In genomic region chr2:50306663-50307320, GRCm38 (mm10) we compare ENCODE assay signal across 9 mouse cellular contexts. TPM values are rescaled to one million over a fixed set of nuclear protein-coding genes. Genes with fewer than 3 reads are reported as not detected.
DNase-seq lines count a peak whose midpoint lies in the region; ATAC-seq and TF ChIP-seq lines count a peak whose summit lies in the region.
"Had no signal": no experiment of that assay in that cellular context is flagged by ENCODE, and none has a peak within 500 bp of the region (broad histone marks: within the 10 kb centered on the region; RNA-seq: fewer than 3 reads in every experiment).

No protein-coding gene starts in this region.

- DNase-seq in testis, postnatal 14 days (ENCODE audit: low spot score): no peak
- DNase-seq in adrenal gland, postnatal 14 days: peak; percentile 60
- peak; percentile 89 for DNase-seq in embryonic facial prominence, embryonic 14.5 days (ENCODE audit: low spot score)
- no peak for DNase-seq in T-cell, adult 2 months (ENCODE audit: low spot score)

- peak; percentile 74; the same call in 1 of the 2 replicates for ATAC-seq in embryonic facial prominence, embryonic 14.5 days (ENCODE audit: low read depth)
- peak; percentile 91 for ATAC-seq in hindbrain, embryonic 16.5 days
- ATAC-seq in limb, embryonic 13.5 days (ENCODE audit: low FRiP score, low read depth): peak; percentile 57; the same call in 1 of the 2 replicates
- ATAC-seq in neural tube, embryonic 14.5 days (ENCODE audit: low read depth): peak; percentile 85

- H3K36me3 ChIP-seq in testis, adult 2 months (ENCODE audit: control insufficient read depth, insufficient read depth, low read length): no peaks in the 10 kb centered on the region
- H3K36me3 ChIP-seq in embryonic facial prominence, embryonic 14.5 days (ENCODE audit: control insufficient read depth, insufficient read depth, low read length): no peaks in the 10 kb centered on the region
- no peaks in the 10 kb centered on the region for H3K36me3 ChIP-seq in hindbrain, embryonic 16.5 days (ENCODE audit: control insufficient read depth, insufficient read depth, low read length)
- no peaks in the 10 kb centered on the region for H3K36me3 ChIP-seq in limb, embryonic 13.5 days
- no peaks in the 10 kb centered on the region for H3K36me3 ChIP-seq in neural tube, embryonic 14.5 days (ENCODE audit: control insufficient read depth, insufficient read depth, low read length)

- TF ChIP-seq POLR2A in testis, adult 2 months (IDR thresholded peaks at IDR 0.05; ENCODE audit: control insufficient read depth, low read depth, low read length): no peak

- H3K4me3 ChIP-seq in testis, adult 2 months (ENCODE audit: control insufficient read depth, low read depth, low read length): no peak overlapping the region
- H3K4me3 ChIP-seq in embryonic facial prominence, embryonic 14.5 days (ENCODE audit: low read depth, low read length): no peak overlapping the region
- H3K4me3 ChIP-seq in hindbrain, embryonic 16.5 days (ENCODE audit: low read length): no peak overlapping the region
- H3K4me3 ChIP-seq in limb, embryonic 13.5 days: no peak overlapping the region
- no peak overlapping the region for H3K4me3 ChIP-seq in neural tube, embryonic 14.5 days (ENCODE audit: low read depth, low read length)
- H3K4me3 ChIP-seq: megakaryocyte, embryonic 14.5 days had no signal

- TF ChIP-seq CTCF in testis, adult 2 months (IDR thresholded peaks at IDR 0.05; ENCODE audit: control insufficient read depth, insufficient read depth, insufficient replicate concordance, low read depth, low read length): peak; percentile 17; the same call in 1 of the 2 replicates

- 39% methylated on average over 9 of the region's 9 CpGs for WGBS in embryonic facial prominence, embryonic 14.5 days
- WGBS in hindbrain, embryonic 16.5 days: 37% methylated on average over 9 of the region's 9 CpGs
- 29% methylated on average over 9 of the region's 9 CpGs for WGBS in limb, embryonic 13.5 days
- 40% methylated on average over 9 of the region's 9 CpGs for WGBS in neural tube, embryonic 14.5 days

- no peaks in the 10 kb centered on the region for H3K27me3 ChIP-seq in testis, adult 2 months (ENCODE audit: control insufficient read depth, insufficient read depth, low read length)
- no peaks in the 10 kb centered on the region for H3K27me3 ChIP-seq in embryonic facial prominence, embryonic 14.5 days (replicated peaks; ENCODE audit: control insufficient read depth, insufficient read depth, low read length)
- no peaks in the 10 kb centered on the region for H3K27me3 ChIP-seq in hindbrain, embryonic 16.5 days (replicated peaks; ENCODE audit: control insufficient read depth, insufficient read depth, low read length)
- no peaks in the 10 kb centered on the region for H3K27me3 ChIP-seq in limb, embryonic 13.5 days
- H3K27me3 ChIP-seq in neural tube, embryonic 14.5 days (ENCODE audit: control insufficient read depth, insufficient read depth, low read length): no peaks in the 10 kb centered on the region
- H3K27me3 ChIP-seq: megakaryocyte, embryonic 14.5 days had no signal

- H3K9me3 ChIP-seq in embryonic facial prominence, embryonic 14.5 days (ENCODE audit: control insufficient read depth, low read length): no peaks in the 10 kb centered on the region
- H3K9me3 ChIP-seq in hindbrain, embryonic 16.5 days (ENCODE audit: control insufficient read depth, low read length): no peaks in the 10 kb centered on the region
- no peaks in the 10 kb centered on the region for H3K9me3 ChIP-seq in limb, embryonic 13.5 days
- no peaks in the 10 kb centered on the region for H3K9me3 ChIP-seq in neural tube, embryonic 14.5 days (ENCODE audit: control insufficient read depth, low read length)

- H3K4me1 ChIP-seq in testis, adult 2 months (ENCODE audit: control insufficient read depth, insufficient read depth, low read length): no peaks in the 10 kb centered on the region
- no peaks in the 10 kb centered on the region for H3K4me1 ChIP-seq in embryonic facial prominence, embryonic 14.5 days (ENCODE audit: control insufficient read depth, insufficient read depth, low read length)
- H3K4me1 ChIP-seq in hindbrain, embryonic 16.5 days (ENCODE audit: control insufficient read depth, insufficient read depth, low read depth, low read length): peaks cover 2% of the 10 kb centered on the region
- H3K4me1 ChIP-seq in limb, embryonic 13.5 days: peaks cover 8% of the 10 kb centered on the region
- H3K4me1 ChIP-seq in neural tube, embryonic 14.5 days (ENCODE audit: control insufficient read depth, insufficient read depth, low read length): no peaks in the 10 kb centered on the region
- H3K4me1 ChIP-seq: megakaryocyte, embryonic 14.5 days had no signal

- no peak overlapping the region for H3K27ac ChIP-seq in testis, adult 2 months (ENCODE audit: control insufficient read depth, insufficient read depth, low read depth, low read length)
- H3K27ac ChIP-seq in embryonic facial prominence, embryonic 14.5 days (replicated peaks; ENCODE audit: low read depth, low read length): no peak overlapping the region
- no peak overlapping the region for H3K27ac ChIP-seq in hindbrain, embryonic 16.5 days (ENCODE audit: low read depth, low read length)
- H3K27ac ChIP-seq in limb, embryonic 13.5 days: no peak overlapping the region
- no peak overlapping the region for H3K27ac ChIP-seq in neural tube, embryonic 14.5 days (ENCODE audit: low read depth, low read length)

- H3K9ac ChIP-seq in embryonic facial prominence, embryonic 14.5 days (ENCODE audit: low read depth, low read length): no peak overlapping the region
- H3K9ac ChIP-seq in hindbrain, embryonic 16.5 days (ENCODE audit: low read depth, low read length): no peak overlapping the region
- no peak overlapping the region for H3K9ac ChIP-seq in limb, embryonic 13.5 days
- no peak overlapping the region for H3K9ac ChIP-seq in neural tube, embryonic 14.5 days (replicated peaks; ENCODE audit: low read depth, low read length)

- peak overlapping the region; percentile 23; the same call in 1 of the 2 replicates for H3K4me2 ChIP-seq in embryonic facial prominence, embryonic 14.5 days (ENCODE audit: low read depth, low read length)
- H3K4me2 ChIP-seq in hindbrain, embryonic 16.5 days (ENCODE audit: low read length): peak overlapping the region; percentile 19
- peak overlapping the region; percentile 44 for H3K4me2 ChIP-seq in limb, embryonic 13.5 days (replicated peaks)
- no peak overlapping the region for H3K4me2 ChIP-seq in neural tube, embryonic 14.5 days (ENCODE audit: low read depth, low read length)

RNA-seq across cellular contexts. Expression of gene Mmadhc, which starts 10.2 kb away (rescaled TPM):
- polyA plus RNA-seq in testis, adult 2 months (2012; rRNA removed): 139 and 179 TPM in 2 replicates
- 110 and 114 TPM in 2 replicates for total RNA-seq in adrenal gland, postnatal 14 days (2021)
- 160 and 172 TPM in 2 replicates for polyA plus RNA-seq in embryonic facial prominence, embryonic 14.5 days (2014; fragmentation: Nextera tagmentation; extraction: Ambion mirVana)
- 133 and 138 TPM in 2 replicates for polyA plus RNA-seq in hindbrain, embryonic 16.5 days (2015; fragmentation: Nextera tagmentation; extraction: Ambion mirVana)
- polyA plus RNA-seq in limb, embryonic 13.5 days (2015; fragmentation: Nextera tagmentation; extraction: Ambion mirVana): 173 and 186 TPM in 2 replicates
- 140 and 144 TPM in 2 replicates for polyA plus RNA-seq in neural tube, embryonic 14.5 days (2014; fragmentation: Nextera tagmentation; extraction: Ambion mirVana)

Comparison
In these comparisons a context has a peak if more than half of its experiments do, and no peak if none do; other contexts are left out.
1. DNase-seq: peak in adrenal gland, postnatal 14 days (single experiment) and embryonic facial prominence, embryonic 14.5 days (single experiment); none in testis, postnatal 14 days (single experiment) and T-cell, adult 2 months (single experiment).
2. Peak in every context shown above with its lines, with median percentiles within 50 percentile points of each other: ATAC-seq.